Mouse (Mus musculus) urinary bladder, postnatal 4 days (tissue): ENCODE results near the gene Rnf135.
"Not testable (repeated sequence)": the region's sequence is repeated elsewhere in the genome, so short reads cannot be mapped to it uniquely, and the experiment has no call there.

Source experiments
- DNase-seq, 2 experiments: peaks; one replicate each; pipeline ENCODE4 v3.0.0; 2021 to 2022; ENCODE audit warnings: low spot score in 2 of 2

The Rnf135 gene

GRCm38 (mm10) chr11:80202296-80202695 is 18.6 kb downstream of the Rnf135 start:
- no peak for DNase-seq

GRCm38 (mm10) chr11:80204037-80204436 is 20.4 kb downstream of the Rnf135 start:
- no peak for DNase-seq

GRCm38 (mm10) chr11:80204941-80205340 is 21.3 kb downstream of the Rnf135 start:
- DNase-seq: no peak

DNA sequence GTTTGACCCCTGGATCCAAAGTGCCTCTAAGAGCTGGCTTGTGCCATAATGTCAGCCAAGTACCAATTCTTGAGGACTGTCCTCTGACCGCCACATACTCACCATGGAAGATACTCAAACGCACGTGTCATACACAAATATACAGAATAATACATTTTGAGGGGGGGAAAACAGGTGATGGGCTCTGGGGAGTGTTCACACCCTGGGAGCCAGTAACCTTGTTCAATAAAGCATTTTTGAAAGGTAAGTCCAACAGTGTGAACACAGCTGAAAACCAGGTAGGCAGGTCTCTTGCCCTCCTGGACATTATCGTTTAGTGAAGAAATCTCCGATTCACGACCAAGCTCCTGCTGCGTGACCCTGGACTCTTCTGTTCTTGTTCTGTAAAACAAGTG is 24.8 kb downstream of the Rnf135 start:
- DNase-seq: no peak

- peak; percentile 93 to 98 for DNase-seq
Observed at GRCm38 (mm10) chr11:80208860-80209800, 25.5 kb downstream of the Rnf135 start, which contains the start of gene Rhot1. Gene Rhot1, plus strand, starts transcription at chr11:80209019.

- no peak for DNase-seq
Observed at GRCm38 (mm10) chr11:80210321-80210720, 26.7 kb downstream of the Rnf135 start.

- DNase-seq: no peak
Observed at GRCm38 (mm10) chr11:80212282-80212681, 28.6 kb downstream of the Rnf135 start.

DNA sequence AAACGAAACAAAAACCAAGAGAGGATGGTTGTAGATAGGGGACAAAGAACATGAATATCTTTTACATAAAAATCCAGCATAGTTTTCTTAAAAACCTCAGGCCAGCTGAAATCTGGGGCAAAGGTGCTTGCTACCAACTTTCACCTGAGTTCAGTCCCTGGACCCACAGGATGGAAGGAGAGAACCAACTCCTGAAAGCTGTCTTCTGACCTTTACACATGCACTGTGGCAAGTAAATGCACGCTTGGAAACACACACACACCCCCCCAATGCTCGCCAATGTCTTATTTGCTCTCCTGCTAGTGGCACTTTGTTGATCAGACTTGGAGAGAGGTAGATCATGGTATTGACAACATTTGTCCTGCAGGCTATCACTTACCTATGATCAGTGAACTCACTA is 31.6 kb downstream of the Rnf135 start:
- no peak for DNase-seq

DNA sequence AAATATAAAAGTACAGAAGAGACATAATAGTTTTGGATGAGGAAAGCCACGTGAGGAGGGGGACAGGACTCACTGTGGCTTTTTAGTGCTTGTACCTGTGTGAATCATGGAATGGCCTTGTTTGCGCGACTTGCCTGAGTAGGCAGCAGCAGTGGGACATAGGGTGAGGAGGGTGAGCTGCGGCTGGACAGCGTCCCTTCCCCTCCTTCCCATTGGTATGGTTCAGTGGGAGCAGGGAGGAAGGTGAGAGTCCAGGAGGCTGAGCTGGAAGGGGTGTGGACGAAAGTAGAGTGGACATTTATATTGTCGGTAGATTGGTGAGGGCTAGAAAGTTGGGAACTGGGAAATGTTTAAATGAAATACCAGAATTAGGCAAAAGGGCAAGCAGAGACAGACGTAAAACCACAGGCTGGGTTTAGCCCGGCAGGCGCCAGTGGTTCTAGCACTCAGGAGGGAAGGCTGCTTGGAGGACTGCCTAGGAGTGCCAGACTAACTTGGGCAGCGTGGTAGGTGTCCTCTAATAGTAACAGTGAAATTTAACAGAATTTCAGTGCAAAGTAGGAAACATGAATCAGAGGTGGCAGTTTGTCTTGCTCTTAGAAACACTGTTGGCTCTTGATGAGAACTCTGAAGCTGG is 35.1 kb downstream of the Rnf135 start:
- DNase-seq: no peak

DNA sequence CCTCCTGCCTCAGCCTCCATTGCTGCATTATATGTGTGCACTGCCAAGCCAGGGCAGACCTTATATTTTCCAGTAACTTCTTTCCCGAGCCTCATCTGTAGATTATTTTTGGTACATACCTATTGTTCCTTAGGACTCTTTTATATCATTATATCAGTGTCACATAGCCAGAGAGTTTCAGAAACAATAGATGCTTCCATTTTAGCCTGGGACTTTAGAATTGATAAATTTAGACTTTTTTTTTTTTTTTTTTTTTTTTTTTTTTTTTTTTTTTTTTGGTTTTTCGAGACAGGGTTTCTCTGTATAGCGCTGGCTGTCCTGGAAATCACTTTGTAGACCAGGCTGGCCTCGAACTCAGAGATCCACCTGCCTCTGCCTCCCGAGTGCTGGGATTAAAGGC is 46.4 kb downstream of the Rnf135 start:
- DNase-seq: not testable (repeated sequence)

DNA sequence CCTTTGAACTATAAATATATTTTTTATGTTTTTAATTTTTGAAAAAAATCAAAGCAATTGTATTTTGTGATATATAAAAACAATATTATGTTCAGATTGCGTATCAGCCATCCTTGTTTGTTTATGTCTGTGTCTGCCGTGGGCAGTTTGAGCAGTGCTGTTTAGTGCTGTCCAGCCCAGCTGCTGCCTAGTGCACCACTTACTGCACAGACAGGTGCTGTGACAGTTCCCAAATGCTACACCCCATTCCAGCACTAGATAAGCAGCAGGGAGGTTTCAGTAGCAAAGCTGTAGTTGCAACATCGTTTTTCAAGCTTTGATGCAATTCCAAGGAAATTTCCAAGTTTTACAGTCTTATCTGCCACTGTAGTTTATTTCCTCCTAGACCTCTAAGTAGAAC is 53.6 kb downstream of the Rnf135 start:
- DNase-seq: no peak

DNA sequence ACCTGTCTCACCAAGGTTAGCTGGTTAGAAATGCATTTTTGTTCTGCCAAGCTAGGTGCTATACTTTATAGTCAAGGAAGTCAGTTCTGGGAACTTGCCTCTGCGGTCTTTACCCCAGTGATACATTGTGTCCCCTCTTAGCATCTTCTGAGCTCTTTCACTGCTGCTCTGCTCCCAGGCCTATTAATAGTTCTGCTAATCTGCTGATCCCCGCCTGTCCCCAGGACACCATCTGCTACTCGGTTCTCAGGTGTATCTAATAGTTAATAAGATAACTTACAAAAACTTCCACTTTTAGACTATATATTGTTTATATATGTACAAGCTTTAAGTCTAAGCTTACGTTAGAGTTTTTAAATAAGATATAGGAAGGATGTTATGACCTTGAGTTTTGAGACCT is 54.7 kb downstream of the Rnf135 start:
- DNase-seq: no peak

DNA sequence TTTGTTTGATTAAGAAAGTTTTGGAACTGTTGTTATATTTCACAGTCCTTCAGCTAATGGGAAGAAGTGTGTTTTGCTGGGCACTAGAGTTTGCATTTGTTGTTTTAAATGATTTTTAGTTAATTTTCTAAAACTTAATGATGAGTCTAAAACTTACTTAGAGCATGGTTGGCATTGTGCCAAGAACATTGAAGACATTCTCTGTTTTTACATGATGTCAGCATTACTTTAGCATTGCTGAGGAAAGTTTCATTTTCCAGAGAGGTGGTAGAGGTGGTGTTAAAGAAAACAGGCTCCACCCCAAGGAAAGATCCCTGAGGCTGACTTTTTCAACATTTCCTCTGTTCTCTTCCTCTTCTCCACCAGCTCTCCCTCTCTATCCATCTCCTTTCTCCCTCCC is 63.4 kb downstream of the Rnf135 start:
- DNase-seq: no peak

DNA sequence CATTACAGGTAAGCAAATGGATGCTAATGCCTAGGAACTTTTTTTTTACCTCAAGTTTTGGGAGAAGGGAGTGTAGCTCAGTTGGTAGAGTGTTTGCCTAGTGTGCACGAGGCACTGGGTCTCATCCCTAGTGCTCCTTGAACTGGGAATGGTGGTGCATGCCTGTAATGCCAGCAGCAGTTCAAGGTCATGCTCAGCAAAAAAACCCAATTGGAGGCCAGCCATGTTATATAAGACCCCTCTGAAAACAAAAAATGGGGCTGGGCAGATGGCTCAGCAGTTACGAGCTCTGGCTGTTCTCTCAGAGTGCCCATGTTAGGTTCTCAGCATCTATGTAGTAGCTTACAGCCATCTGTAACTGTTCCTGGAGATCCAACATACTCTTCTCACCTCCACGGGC is 64.9 kb downstream of the Rnf135 start:
- no peak for DNase-seq
